Mouse (Mus musculus): ENCODE results near the gene Lix1l.

DNA sequence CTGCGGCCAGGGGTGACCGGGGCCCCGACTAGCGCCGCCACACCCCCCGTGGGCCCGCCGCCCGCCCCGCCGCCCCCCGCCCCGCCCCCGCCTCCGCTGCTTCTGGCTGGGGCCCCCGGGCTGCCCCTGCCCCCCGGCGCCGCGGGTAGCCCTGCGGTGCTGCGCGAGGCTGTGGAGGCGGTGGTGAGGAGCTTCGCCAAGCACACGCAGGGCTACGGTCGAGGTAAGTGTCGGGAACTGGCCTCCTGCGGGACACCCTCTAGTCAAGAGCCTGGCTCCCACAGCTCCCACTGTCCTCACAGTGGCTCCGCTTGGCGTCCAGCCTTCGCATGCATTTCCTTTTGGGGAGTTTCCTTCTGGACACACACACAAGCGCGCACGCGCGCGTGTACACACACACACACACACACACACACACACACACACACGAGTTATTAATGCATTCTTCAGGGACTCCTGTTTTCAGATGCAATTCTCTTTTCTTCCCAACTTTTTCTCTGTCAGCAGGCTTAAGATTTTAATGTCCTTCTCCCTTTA, 370 bp downstream of the Lix1l start:
- TF ChIP-seq CTCF (IDR thresholded peaks at IDR 0.05; ENCODE audit: insufficient read depth, low read length) (no peak), POLR2A (IDR thresholded peaks at IDR 0.05; ENCODE audit: borderline replicate concordance, extremely low read depth, low read depth, low read length) (peak; percentile 77; the same call in 1 of the 2 replicates)

Measured in lung, adult 2 months (tissue).